Mouse (Mus musculus): ENCODE measurements around the gene Nfasc. TPM values are rescaled to one million over a fixed set of nuclear protein-coding genes. Genes with fewer than 3 reads are reported as not detected.

The Nfasc gene
- polyA plus RNA-seq, 1 experiment from 2014 or later: 1.4 TPM

DNA sequence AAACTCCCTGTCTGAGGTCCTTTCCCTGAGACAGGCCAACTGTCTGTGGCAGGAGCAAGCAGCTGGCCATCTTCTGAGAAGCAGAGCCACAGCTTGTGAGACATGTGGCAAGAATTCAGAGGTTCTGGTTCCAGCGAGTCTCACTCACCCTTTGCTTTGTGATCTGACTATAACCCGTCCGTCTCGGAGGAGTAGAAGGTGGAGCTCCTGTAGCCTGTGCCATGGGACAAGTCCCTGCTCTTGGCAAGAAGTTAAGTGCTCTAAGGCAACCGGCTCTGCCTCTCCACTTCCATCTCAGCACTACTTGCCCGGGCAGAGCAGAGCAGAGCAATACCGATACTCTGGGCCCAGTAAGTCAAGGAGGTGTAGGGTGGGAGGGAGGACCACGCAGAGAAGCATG, 170.7 kb downstream of the Nfasc start:
- Histone ChIP-seq H3K4me3 (replicated peaks) (no peak overlapping the region), H3K4me2 (no peak overlapping the region), H3K9me3 (replicated peaks) (no peaks in the 10 kb centered on the region), H3K4me1 (no peaks in the 10 kb centered on the region), H3K9ac (no peak overlapping the region), H3K27ac (no peak overlapping the region), H3K27me3 (no peaks in the 10 kb centered on the region), H3K36me3 (no peaks in the 10 kb centered on the region)
- ATAC-seq (replicated peaks; ENCODE audit: low FRiP score): no peak
- 87% methylated on average over 8 of the region's 8 CpGs for WGBS

GRCm38 (mm10) chr1:132570068-132570780, 171.4 kb downstream of the Nfasc start:
- WGBS: 92% methylated on average over 15 of the region's 15 CpGs
- Histone ChIP-seq H3K9ac (no peak overlapping the region), H3K9me3 (replicated peaks) (no peaks in the 10 kb centered on the region), H3K4me2 (no peak overlapping the region), H3K27me3 (no peaks in the 10 kb centered on the region; the same call in 1 of the 2 replicates), H3K36me3 (no peaks in the 10 kb centered on the region), H3K27ac (no peak overlapping the region), H3K4me1 (no peaks in the 10 kb centered on the region), H3K4me3 (replicated peaks) (no peak overlapping the region)
- no peak for ATAC-seq (replicated peaks; ENCODE audit: low FRiP score)

GRCm38 (mm10) chr1:132569516-132569915, 172.1 kb downstream of the Nfasc start:
- no peaks in the 10 kb centered on the region; the same call in 1 of the 2 replicates for H3K27me3 ChIP-seq
- no peak overlapping the region for H3K4me2 ChIP-seq
- H3K36me3 ChIP-seq: no peaks in the 10 kb centered on the region
- H3K27ac ChIP-seq: no peak overlapping the region
- no peak overlapping the region for H3K4me3 ChIP-seq (replicated peaks)
- H3K9ac ChIP-seq: no peak overlapping the region
- no peaks in the 10 kb centered on the region for H3K4me1 ChIP-seq
- 79% methylated on average over 9 of the region's 9 CpGs for WGBS
- H3K9me3 ChIP-seq (replicated peaks): no peaks in the 10 kb centered on the region
- no peak for ATAC-seq (replicated peaks; ENCODE audit: low FRiP score)

DNA sequence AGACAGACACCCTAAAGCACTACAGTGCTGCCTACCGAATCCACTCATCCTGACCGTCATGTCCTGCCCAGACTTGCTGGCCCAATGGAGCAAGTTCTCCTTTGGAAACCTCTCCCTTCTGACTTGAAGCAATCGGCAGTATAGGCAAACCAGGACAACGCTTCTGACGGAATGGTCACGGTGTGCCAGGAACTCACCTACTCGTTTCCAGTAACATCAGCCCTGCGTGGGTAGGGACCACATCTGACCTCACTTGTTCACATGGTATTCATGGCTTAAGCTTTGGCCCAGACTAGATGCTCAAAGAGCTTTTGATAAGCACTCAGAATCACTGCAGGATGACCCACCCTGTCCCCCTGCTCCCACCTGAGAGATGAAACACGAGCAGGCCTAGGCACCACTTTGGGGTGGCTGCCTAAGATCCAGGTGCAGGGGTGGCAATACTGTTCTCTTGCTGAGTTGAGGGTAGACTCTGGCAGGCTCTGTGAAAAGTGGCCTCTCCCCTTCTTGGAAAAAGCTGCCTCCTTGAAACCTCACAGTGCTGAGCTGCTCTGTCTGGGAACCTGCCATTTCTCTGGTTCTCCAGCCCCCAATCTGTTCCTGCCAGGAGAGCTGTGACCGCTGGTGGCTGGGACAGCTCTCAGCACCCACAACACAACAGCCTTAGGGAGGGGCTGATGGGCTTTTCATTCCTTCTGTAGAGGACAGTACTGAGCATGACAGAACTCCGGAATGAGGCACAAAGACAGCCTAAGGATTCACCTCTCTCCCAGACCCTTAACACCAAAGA, 174.1 kb downstream of the Nfasc start:
- no peak for ATAC-seq (replicated peaks; ENCODE audit: low FRiP score)
- no peak overlapping the region for H3K27ac ChIP-seq
- H3K36me3 ChIP-seq: no peaks in the 10 kb centered on the region
- peaks cover 3% of the 10 kb centered on the region; the same call in 1 of the 2 replicates for H3K27me3 ChIP-seq
- H3K4me1 ChIP-seq: no peaks in the 10 kb centered on the region; the same call in 1 of the 2 replicates
- no peak overlapping the region for H3K4me3 ChIP-seq (replicated peaks)
- no peak overlapping the region for H3K4me2 ChIP-seq
- 81% methylated on average over 11 of the region's 11 CpGs for WGBS
- H3K9ac ChIP-seq: no peak overlapping the region
- H3K9me3 ChIP-seq (replicated peaks): no peaks in the 10 kb centered on the region

GRCm38 (mm10) chr1:132565766-132566165, 175.8 kb downstream of the Nfasc start:
- no peaks in the 10 kb centered on the region for H3K9me3 ChIP-seq (replicated peaks)
- ATAC-seq (replicated peaks; ENCODE audit: low FRiP score): no peak
- H3K27me3 ChIP-seq: peaks cover 7% of the 10 kb centered on the region
- 75% methylated on average over 7 of the region's 7 CpGs for WGBS
- peaks cover 3% of the 10 kb centered on the region; the same call in 1 of the 2 replicates for H3K4me1 ChIP-seq
- no peaks in the 10 kb centered on the region for H3K36me3 ChIP-seq
- no peak overlapping the region for H3K9ac ChIP-seq
- H3K4me3 ChIP-seq (replicated peaks): no peak overlapping the region
- H3K27ac ChIP-seq: no peak overlapping the region
- no peak overlapping the region for H3K4me2 ChIP-seq

GRCm38 (mm10) chr1:132564946-132565345, 176.7 kb downstream of the Nfasc start:
- H3K9ac ChIP-seq: no peak overlapping the region
- peaks cover 3% of the 10 kb centered on the region; the same call in 1 of the 2 replicates for H3K4me1 ChIP-seq
- ATAC-seq (replicated peaks; ENCODE audit: low FRiP score): no peak
- no peaks in the 10 kb centered on the region for H3K9me3 ChIP-seq (replicated peaks)
- whole genome bisulfite sequencing: 35% methylated on average over 6 of the region's 6 CpGs
- H3K4me2 ChIP-seq: no peak overlapping the region
- H3K36me3 ChIP-seq: no peaks in the 10 kb centered on the region
- H3K4me3 ChIP-seq (replicated peaks): no peak overlapping the region
- H3K27me3 ChIP-seq: peaks cover 15% of the 10 kb centered on the region
- no peak overlapping the region for H3K27ac ChIP-seq

DNA sequence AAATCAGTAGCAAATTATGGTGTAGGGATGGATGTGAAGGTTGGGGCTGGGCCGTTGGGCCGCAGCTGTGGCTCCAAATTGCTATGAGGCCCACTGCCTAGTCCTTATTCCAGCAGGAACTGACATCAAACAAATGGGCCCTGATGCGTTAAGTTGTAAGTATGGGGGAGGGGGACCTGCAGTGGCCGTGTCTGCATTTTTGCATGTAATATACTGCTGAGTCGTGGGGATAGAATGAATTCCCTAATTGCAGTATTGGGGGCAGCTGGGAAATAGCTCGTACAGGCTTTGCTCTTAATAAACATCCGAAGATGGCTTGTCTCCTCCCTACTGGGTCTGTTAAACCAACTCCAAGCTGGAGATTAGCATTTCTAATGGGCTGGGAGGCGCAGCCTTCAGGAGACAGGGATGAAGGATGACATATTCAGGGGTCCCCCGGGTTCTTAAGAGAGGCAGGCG, 179.2 kb downstream of the Nfasc start:
- Histone ChIP-seq H3K27me3 (peaks cover 22% of the 10 kb centered on the region), H3K9me3 (replicated peaks) (no peaks in the 10 kb centered on the region), H3K4me1 (peaks cover 14% of the 10 kb centered on the region), H3K4me3 (replicated peaks) (no peak overlapping the region), H3K36me3 (no peaks in the 10 kb centered on the region), H3K9ac (no peak overlapping the region), H3K27ac (no peak overlapping the region), H3K4me2 (no peak overlapping the region)
- no peak for ATAC-seq (replicated peaks; ENCODE audit: low FRiP score)
- 17% methylated on average over 10 of the region's 10 CpGs for WGBS

GRCm38 (mm10) chr1:132560907-132561700, 180.5 kb downstream of the Nfasc start:
- Histone ChIP-seq H3K36me3 (no peaks in the 10 kb centered on the region), H3K4me1 (peaks cover 14% of the 10 kb centered on the region), H3K4me2 (no peak overlapping the region), H3K9ac (no peak overlapping the region), H3K27ac (no peak overlapping the region), H3K9me3 (replicated peaks) (no peaks in the 10 kb centered on the region), H3K27me3 (peaks cover 22% of the 10 kb centered on the region), H3K4me3 (replicated peaks) (no peak overlapping the region)
- no peak for ATAC-seq (replicated peaks; ENCODE audit: low FRiP score)
- 55% methylated on average over 8 of the region's 8 CpGs for WGBS

DNA sequence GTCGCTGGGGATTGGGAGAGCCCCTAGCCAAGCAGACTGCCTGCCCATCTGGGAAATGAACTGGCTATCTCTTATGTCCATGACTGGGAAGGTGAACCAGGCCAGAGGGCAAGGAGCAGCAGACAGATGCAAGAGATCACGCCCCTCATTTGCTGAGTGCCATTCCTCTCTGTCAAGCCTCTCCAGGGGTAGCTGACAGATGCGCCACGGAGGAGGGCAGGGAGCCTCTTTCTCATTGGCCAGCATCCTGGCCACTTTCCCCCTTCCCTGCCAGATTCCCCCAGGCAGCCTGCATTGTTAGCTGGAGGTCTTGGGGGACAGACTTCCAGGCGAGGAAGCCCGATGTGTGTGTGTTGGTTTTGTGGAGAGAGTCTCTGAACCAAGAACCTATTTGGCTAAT, 182.6 kb downstream of the Nfasc start:
- WGBS: 17% methylated on average over 6 of the region's 6 CpGs
- peaks cover 22% of the 10 kb centered on the region for H3K27me3 ChIP-seq
- peaks cover 14% of the 10 kb centered on the region for H3K4me1 ChIP-seq
- ATAC-seq (replicated peaks; ENCODE audit: low FRiP score): no peak
- H3K36me3 ChIP-seq: no peaks in the 10 kb centered on the region
- no peak overlapping the region for H3K4me2 ChIP-seq
- H3K27ac ChIP-seq: no peak overlapping the region
- H3K9me3 ChIP-seq (replicated peaks): no peaks in the 10 kb centered on the region
- H3K4me3 ChIP-seq (replicated peaks): no peak overlapping the region
- no peak overlapping the region for H3K9ac ChIP-seq

DNA sequence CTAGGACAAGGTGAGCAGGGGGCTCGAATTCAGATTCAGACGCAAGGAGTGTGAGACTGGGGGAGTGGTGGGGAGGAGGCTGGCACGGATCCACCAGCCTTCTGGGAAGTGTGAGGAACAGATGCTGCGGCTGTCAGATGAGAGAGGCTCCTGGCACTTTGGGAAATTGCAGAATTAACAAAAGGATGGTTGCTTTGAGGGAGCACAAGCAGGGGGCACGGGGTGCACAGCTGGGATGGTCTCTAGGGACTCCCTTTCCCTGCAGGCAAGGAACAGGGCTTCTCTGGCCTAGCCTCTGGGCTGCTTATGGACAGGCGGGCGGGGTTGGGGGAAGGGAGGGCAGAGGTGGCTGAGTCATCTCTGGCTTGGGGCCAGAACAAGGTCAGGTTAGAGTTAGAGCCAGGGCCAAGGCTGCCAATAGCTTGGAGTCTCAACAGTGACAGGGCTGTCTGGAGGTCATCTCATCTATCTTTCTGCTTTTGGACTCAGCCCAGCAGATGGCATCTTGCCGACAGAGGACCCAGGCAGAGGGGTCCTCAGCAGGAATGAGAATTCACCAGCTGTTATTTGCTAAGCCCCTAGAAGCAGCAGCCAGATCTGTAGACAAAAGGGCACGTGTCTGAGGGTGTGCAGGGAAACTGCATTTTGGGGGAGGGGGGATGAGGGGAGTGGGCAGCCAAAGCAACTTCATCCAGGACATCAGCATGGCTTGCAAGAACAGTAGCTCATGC, 183.5 kb downstream of the Nfasc start:
- H3K4me2 ChIP-seq: no peak overlapping the region
- no peak overlapping the region for H3K27ac ChIP-seq
- H3K36me3 ChIP-seq: no peaks in the 10 kb centered on the region
- WGBS: 29% methylated on average over 9 of the region's 9 CpGs
- H3K9ac ChIP-seq: no peak overlapping the region
- peaks cover 22% of the 10 kb centered on the region for H3K27me3 ChIP-seq
- ATAC-seq (replicated peaks; ENCODE audit: low FRiP score): peak; percentile 71
- no peaks in the 10 kb centered on the region for H3K9me3 ChIP-seq (replicated peaks)
- no peak overlapping the region for H3K4me3 ChIP-seq (replicated peaks)
- H3K4me1 ChIP-seq: peaks cover 14% of the 10 kb centered on the region

DNA sequence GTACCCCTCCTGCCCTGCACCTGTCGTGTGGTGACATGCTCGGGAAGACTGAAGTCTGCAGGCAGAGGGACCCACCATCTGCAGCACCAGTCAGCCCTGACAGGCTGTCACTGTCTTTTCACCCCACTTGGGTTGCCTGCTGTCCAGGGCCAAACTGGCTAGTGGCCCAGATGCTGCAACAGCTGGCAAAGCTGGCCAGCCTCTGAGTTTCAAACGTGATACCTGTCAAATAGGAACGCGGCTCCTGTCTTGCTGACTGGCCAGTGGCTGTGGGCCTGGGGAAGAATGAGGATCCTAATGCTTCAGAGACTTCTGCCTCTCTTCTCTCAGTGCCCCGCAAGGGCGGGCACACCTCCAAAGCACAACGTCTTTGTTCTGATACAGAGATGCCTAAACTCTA, 197.8 kb downstream of the Nfasc start:
- WGBS: 72% methylated on average over 8 of the region's 8 CpGs
- Histone ChIP-seq H3K4me1 (peaks cover 27% of the 10 kb centered on the region), H3K27ac (no peak overlapping the region), H3K4me2 (no peak overlapping the region), H3K36me3 (no peaks in the 10 kb centered on the region), H3K4me3 (replicated peaks) (no peak overlapping the region), H3K27me3 (peaks cover 59% of the 10 kb centered on the region), H3K9ac (no peak overlapping the region), H3K9me3 (replicated peaks) (no peaks in the 10 kb centered on the region)
- ATAC-seq (replicated peaks; ENCODE audit: low FRiP score): no peak
